Mouse (Mus musculus): Measurements from ENCODE around the gene Ubash3b.

DNA sequence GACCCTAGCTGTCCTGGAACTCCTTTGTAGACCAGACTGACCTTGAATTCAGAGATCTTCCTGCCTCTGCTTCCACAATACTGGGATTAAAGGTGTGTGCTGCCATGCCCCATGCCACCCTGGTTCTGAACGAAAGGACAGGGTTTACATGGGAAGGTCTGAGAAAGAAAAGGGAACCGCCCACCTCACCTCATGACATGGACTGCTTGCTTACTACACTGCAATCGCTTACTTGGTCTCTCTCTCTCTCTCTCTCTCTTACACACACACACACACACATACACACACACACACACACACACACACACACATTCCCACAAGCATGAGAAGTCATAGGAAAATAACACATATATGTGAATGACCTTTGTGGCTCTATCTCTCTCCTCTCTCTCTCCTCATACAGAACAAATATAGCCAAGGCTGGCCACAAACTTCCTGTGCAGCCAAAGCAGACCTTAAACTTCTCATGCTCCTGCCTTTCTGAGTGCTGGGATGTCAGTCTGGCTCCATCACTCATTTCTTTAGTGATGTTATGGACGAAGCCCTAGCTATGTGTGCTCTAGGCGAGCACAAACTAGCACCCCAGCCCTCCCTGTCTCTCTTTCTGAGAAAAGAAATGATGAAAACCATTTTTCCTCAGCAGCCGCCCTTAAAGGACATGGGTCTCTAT is 78.0 kb downstream of the Ubash3b start:
- TF ChIP-seq GATA1 (IDR thresholded peaks at IDR 0.05; ENCODE audit: borderline replicate concordance, low read length) = no peak
- no peak for TF ChIP-seq FLI1 (IDR thresholded peaks at IDR 0.05; ENCODE audit: low read length)

All from megakaryocyte, embryonic 14.5 days (primary cell).